Mouse (Mus musculus) heart, adult 11 months (tissue): ENCODE results near the gene Setd3.

Experiments
- DNase-seq: peaks from one replicate; pipeline ENCODE4 v3.0.0; 2022

Setd3 gene

DNA sequence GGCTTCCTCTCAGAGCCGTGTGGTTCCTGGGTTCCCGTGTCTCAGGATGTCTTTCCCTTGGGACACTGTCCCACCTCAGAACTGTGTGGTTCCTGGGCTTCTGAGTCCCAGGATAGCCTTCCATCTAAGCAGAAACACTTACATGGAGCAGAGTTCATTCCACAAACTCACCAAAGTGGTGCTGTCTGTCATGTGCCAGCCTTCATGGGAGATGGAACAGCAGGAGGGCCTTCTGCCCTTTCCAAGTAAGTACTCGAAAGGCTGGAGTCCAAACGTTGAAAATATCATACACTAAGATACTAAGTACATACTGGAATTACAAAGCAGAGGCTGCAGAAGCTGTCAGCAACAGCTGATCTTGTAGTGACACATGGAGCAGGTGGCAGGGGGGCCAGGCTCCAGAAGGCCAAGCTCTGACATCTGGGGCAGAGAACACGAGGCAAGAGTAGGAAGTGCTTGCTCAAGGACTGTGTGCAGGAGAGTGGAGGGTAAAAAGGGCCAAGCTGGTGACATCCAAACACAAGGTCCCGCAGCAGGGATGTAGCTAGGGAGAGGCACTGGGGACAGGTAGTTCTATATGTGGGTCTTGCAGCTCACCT, 43.4 kb downstream of the Setd3 start:
- peak; percentile 79 for DNase-seq

DNA sequence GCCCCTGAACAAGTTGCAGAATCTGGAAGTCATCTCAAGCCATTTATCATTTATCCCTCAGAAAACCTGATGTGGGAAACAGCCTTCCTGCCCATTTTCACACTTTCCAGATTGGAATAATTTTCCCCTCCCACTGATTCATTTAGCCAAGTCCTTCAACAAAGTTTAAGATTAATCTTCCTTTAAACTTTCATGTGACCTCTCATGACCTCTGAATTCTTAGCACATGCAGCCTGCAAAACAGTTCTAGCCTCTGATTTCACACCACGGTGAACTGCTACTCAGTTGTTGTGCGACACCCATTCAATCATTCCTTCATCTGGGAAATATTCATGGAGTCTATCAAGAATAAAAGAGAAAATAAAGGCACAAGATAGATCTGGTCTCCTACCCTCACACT, 45.9 kb downstream of the Setd3 start:
- DNase-seq, result no peak

DNA sequence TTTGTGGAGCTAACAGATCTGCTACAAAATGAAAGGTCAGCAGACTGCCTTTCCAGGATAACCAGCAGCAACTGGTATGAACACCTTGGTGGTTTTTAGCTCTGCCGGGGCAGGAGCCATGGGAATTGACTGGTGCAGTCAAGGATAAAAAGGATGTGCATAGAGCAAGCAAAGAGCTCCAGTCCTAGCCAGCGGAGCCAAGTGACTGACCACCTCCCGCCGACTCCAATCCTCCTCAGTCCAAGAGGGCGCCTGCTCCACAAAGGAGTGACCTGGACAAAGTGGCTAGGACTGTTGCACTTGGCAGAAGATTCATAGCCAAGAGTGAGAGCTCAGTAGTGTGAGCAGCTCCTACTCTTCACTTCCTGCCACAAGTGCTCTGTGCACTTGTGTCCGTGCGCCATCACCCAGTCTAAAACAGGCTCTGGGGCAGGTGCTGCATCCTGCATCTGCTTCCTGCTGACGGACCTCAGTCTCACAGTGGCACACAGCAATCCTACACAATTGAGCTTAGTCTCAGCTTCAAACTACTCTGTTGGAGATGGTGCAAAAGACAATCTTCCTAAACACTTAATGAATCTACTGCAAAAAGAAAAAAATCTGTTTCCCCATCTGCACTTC, 46.6 kb downstream of the Setd3 start:
- DNase-seq, result peak; percentile 87

DNA sequence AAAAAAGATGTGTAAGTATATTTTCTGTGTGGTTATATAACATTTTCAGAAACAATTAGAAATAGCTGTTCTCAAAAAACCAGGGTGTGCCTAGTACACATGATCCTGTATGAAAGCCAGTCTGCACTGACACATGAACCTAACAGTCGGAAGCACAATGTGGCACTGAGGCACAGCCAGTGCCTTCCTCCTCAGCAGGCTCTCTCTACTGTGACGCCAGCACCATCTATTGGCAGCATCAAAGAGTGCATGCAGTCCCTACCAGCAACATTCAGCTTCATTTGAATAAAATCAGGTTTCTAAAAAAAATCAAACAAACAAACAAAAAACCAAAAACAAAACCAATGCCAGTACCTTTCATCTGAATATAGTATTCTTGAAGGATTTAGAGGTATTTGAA, 57.8 kb downstream of the Setd3 start:
- DNase-seq, result peak; percentile 86

DNA sequence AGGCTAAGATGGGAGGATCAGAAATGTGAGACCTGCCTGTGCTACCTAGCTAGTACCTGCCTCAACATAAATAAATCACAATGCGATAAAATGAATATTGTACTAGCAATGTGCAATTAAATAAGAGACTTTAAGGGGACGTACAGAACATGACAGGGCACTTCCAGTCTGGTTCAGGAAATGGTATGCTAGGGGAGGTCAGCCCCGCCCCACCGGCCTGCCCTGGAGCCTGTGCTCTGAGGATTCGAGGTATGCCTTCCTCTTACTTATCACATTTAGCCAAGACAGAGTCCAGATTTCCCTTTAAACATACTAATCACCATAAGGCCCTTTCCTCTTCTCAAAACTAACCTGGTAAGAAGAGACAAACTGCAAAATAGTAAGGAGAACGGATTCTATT, 58.7 kb downstream of the Setd3 start:
- DNase-seq, result peak; percentile 30

DNA sequence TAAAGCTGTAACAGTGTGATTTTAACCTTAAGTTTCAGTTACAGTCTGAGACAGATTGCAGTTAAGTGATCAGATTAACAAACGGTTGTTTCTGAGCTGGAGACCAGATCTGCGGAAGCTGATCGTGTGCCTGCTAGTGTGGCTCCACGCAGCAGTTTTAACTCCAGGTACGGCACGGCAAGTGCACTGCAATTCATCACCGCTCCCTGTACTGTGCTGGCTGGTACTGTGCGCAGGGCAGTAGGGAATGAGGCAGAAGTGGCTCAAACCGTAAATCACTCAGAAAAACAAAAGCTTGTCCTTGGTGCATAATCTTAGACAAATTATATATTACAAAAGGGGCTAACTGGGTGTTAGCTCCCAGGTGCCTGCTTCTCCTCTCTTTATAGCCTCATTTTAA, 59.2 kb downstream of the Setd3 start:
- peak; percentile 24 for DNase-seq

DNA sequence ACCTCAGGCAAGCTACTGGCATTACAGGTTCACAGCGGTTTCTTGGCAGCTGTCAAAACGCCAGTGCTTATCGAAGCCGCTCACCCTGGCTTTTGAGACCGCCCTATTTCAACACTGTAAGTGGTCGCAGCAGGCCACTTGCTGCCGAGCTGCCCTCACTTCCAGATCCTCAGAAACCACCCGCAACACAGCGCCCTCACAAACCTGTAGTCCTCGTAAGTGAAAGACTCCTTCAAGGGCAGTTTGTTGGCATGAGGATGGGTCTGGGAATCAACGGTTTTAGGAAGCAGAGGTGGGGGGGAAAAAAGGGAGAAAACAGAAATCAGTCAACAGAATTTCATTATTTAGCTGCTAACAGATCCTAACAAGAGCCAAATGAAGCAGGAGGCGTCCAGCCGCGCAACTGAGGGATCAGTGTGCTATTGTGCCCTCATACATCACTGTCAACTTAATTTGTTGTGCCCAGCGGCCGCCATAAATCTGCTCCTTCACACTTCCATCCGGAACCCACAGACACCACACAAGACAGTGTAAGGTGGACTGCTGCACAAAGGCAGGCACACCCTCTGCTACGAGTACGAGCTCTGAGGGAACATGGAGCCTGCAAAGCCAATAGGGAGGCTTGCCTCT, 60.1 kb downstream of the Setd3 start:
- DNase-seq, result peak; percentile 82

DNA sequence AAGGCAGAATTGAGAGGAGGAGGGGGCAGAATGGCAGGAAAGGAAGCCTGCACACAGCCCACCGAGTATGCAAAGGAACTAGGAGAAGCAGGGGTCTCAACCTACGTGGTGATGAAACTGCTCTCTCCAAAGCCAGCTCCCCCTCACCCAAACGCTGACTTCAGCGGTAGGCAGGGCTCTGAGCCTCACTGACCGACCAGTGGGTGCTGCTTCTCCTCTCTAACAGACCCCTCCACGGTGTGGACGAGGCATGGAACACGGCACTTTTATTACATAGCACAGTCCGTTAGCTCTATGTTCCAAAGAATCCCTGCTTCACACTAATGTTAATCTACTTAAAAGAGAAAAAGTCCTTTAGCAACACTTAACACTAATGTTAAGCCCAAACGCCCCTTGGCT, 60.6 kb downstream of the Setd3 start:
- peak; percentile 66 for DNase-seq

DNA sequence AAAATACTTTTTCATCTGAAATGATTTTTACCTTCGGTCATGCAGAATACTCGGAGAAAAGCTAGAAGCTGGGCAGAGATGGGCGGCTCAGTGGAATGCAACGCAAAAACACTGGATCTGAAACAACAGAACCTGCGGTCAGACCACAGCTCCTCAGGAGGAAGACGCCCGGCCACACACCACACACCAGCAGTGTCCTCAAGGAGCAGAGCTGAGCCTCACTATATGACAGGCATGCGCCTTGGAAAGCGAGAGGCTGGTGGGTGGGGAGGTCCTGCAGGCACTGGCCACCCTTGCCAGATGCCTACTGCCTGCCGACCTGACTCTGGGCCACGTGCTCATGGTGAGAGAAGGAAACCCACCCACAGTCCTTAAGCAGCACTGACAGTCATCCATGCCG, 67.9 kb downstream of the Setd3 start:
- DNase-seq, result peak; percentile 83

DNA sequence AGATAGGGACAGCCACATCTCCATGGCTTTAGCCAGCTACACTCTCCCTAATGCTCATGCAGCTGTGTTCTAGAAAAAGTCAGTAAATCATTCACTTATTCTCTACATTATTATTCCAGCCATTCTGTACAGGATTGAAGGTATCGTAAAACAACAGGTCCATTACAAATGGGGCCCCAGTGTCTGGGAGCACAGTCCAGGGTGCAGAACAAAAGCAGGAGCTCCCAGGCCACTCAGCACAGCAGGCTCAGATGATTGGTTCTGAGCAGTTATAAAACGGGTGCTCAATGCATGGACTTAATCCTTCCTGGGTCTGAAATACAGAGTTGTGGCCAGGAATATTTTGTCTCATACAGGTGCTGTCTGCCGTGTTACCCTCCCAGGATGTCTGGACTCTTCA, 68.4 kb downstream of the Setd3 start:
- DNase-seq, result peak; percentile 16

DNA sequence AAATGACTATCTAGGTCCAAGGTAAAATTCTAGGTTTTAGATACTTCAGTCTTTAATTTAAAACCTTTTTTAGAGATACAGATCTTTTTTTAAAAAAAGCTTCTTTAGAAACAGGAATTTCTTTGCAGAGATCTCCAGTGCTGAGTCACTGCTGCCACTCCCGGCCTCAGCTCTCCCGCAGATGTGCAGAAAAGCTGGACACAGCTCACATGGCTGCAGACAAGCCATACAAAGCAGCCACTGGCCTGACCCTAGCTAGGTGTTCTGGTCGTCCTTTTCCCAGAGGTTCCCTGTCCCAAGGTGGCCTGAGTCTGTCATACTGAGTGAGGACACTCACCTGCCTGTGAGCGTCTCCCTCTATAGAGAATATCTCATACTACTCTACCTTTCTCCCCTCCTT, 69.4 kb downstream of the Setd3 start:
- DNase-seq, result peak; percentile 60

DNA sequence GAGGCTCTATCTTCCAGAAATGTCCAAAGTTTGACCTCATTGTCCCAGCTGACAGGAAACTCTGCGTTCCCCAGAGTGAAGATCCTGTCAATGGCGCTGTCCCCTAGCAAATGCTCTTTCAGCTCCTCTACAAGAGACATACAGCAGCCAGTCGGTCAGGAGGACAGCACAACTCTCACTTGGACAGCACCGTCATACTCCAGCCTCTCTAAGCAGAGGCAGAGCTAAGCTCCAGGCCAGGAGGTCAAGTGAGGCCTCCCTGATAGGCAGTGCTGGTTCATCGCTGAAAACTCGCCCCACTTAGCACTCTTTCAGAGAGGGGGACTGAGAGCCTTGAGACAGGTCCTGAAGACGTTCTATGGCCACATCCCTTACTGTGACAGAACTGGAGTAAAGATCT, 70.5 kb downstream of the Setd3 start:
- peak; percentile 92 for DNase-seq

DNA sequence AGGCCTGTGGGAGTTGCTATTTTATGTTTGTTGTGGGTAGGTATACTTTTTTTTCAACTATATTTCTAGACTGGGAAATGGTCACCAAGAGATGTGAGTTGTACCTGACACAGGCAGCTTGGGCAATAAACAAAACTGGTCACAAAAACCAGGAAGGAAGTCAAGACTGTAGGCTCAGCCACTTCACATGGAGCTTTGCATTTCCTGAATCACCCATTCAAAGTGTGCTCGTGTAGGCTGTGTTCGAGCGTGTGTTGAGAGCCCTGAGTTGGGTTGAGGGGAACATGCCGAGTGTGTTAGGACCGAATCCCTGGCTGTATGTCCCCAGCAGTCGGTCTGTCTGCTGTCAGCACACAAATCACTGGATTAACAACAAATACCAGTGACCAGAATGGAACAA, 75.8 kb downstream of the Setd3 start:
- DNase-seq, result peak; percentile 76

DNA sequence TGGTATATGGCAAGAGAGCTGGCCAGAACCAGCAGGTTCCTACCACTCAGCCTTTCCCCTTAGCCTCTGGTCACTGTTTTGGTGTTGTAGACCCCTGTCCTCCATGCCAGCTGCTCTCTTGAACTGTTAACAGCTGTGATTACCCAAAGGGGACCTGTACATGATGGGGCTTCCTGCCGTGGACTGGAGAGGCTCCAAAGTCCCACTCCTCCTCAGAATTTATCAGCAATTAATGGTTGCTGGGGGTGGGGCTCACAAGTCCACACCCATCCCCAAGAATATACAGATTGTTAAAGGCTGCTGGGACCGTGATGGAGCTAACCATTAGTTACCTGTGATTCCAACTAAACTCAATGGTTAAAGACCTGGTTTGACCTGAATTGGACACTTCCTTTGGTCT, 77.0 kb downstream of the Setd3 start:
- DNase-seq, result peak; percentile 62

DNA sequence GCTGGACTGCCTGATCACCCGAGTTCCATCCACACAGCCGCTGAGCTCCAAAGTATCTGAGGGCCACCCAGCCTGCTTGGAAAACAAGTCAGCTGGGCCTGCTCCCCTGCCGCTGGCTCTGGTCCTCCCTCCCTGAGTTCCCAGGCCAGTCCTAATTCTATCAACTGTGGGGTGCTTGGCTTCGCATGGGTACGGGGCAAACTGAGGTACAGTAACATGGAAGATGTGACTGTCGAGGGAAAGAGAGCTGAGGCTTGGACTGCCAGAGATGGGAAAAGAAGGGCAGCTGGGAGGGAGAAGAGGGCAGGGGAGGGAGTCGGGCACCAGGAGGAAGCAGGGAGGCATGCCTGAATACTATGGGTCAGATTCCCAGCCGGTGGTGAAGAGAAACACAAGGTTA, 78.9 kb downstream of the Setd3 start:
- DNase-seq, result no peak

DNA sequence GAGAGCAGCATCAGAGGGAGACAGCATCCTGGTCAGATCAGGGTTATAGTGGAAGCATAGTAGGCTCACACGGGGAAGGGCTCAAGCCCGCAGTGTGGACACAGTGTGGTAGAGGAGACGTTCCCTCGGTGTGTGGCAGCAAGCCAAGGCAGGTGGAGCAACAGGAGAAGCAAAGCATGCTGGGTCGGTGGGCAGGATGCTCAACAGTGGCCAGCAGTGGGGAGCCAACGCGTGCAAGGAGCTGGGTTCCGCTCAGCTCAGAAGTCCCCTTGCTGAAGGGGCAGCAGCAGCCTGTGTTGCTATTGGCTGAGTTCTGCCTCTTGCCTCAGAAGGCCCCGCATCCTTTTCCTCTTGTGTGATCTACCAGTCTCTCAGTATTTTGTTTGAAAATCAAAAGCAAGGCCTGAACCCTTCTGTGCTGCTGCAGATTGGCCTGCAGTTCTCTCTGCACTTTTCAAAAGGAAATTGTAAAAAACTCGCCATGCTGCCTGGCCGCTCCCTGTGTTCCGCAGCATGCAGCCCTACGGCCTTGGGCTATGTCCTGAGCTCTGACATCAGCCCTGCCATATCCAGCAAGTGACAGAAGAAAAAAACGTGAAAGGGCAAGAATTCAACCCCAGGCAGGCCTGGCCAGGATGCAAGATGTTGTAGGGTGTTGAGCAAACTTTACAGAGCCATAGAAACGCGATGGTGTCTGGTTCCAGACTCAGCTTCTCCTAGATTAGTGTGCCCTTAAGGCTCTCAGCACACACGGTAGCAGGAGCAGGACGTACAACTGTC, 80.7 kb downstream of the Setd3 start:
- peak; percentile 90 for DNase-seq

DNA sequence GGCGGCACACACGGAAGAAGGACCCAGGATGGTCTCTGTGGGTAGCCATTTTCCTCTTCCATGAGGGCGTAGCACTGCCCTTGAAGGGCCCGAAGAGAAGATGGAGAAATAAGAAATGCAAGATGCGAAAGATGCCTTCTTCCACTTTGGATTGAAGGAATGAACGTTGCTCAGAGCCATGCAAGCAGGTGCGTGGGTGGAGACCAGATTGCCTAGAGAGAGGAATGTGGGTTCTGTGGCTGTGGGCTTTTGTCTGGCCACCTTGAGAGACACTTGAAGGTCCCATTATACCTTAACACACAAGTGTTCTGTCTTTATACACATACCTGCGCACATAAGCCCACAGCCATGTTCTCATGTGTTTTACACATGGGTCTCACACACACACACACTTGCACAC, 81.5 kb downstream of the Setd3 start:
- DNase-seq, result peak; percentile 52

DNA sequence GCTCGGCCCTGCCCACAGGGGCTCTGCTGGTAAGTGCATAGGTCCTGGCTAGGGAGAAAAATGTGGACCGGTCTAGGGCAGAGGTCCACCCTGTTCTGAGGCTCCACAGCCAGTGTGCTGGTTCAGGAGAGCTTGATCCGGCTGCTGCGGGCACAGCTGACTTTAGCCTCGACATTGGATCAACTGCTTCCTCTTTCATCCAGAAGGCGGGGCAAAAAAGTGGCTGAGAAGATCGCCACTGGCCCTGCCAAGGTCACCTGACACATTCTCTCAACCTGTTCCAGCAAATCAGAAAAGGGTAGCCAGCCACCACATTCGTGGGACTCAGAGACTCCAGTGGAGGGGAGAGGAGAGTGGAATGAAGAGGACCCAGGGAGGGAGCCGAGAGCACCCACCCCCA, 90.9 kb downstream of the Setd3 start:
- DNase-seq, result no peak

DNA sequence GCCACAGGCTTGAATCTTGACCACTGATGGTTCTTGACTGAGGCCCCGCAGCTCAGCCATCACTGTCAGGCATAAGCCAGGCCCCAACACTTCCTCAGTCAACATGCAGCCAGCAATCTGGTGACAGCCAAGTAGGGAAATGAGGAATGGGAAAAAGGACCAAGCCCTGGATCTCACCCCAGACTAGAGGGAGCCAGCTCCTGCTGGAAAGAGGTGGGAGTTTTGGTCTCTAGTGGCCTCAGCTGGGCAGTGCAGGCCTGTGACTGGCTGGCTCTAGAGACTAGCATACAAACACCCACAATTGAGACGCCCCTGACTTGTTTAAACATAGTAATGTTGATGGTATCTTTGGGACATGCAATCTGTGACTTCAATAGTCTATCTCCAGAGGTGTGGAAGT, 91.6 kb downstream of the Setd3 start:
- DNase-seq, result no peak

DNA sequence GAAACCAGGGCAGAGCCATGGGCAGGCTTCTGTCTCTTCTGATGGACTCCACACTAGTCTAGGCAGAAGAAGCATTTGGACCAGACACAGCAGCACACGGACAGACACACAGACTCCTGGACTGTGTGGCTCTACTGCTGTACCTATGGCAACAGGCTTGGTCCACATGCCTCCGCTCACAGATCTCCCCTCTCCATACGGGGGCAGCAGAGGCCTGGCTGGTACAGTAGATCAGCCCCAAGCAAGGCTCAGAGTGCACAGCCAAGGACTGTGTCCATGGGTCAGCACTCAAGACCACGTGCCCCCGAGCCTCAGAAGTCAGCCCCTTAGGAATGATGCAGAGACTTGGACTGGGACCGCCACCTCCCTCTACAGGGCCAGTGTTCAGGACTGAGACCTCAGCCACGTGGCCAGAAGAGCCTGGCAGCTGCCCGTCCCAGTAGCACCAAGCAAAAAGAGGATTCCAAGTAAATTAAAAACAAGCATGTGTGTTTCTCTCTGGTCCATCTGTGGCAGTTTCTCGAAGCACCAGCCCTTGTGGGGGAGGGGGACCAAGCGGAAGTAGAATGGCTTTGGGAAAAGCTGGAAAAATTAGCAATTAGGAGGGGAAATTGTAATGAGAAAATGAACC, 100.9 kb downstream of the Setd3 start:
- DNase-seq, result no peak

DNA sequence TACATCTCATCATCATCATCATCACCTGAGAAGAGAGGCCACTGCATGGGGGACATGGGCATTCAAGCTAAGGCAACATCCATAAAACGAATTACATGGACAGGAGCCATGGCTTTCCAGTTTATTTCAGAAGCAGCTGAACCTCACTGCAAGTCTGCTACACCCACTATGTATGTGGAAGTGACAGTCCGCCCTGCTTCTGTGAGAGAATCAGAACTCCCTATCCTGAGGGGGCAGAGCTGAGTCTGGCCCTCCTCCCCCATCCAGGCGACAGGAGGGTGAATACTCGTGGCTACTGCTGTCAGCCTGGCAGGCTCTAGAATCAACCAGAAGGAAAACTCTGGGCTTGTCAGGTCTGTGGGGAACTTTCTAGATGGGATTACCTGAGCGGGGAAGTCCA, 106.2 kb downstream of the Setd3 start:
- no peak for DNase-seq

DNA sequence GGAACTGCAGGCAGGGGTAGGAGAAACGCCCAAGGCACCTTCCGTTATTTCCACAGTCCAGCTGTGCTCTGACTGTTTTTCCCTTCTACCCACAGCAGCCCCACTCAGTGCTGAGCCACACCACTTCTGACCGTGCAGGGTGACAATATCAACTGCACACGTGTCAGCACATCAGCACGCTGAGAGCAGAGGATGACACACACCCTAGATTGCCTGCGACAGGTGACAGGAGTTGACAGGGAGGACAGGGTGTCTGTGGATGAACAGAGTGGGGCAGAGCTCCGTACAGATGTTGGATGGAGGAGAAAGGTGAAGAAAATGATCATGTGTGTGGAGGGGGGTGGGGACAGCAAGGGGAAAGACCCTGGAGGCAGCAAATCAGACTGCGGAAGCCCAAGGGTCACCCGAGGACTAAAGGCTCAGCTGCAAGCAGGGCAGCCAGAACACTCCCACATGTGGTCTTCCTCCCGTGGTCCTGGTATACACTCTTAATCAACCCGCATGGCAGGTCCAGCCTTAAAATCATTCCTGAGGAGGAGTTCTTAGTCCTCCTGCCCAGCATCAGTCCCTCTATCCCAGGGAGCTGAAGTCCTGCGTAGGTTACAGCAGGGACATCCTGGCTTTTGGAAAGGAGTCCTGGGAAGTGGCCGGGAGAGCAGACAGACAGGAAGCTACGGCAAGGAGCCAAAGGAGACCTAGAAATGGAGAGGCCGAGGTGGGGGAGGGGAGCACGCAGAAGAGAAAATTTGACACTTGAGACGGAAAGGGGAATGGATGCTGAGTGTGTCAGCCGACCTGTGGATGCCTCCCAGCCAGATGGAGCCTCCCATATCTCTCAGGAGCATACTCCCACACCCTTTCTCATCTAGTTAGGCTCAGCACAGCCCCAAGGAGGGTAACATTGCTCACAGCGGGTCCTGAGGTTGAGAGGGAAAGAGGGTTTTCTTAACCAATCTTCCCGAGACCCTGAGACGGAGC, 108.1 kb downstream of the Setd3 start:
- no peak for DNase-seq
